Mouse (Mus musculus): Measurements from ENCODE around the gene Akr1d1. TPM values are rescaled to one million over a fixed set of nuclear protein-coding genes. Genes with fewer than 3 reads are reported as not detected.

Akr1d1 gene
- not detected for total RNA-seq (2021)
- long read RNA-seq, experiment 1 = 0 reads
- long read RNA-seq, experiment 2 = 0 reads

DNA sequence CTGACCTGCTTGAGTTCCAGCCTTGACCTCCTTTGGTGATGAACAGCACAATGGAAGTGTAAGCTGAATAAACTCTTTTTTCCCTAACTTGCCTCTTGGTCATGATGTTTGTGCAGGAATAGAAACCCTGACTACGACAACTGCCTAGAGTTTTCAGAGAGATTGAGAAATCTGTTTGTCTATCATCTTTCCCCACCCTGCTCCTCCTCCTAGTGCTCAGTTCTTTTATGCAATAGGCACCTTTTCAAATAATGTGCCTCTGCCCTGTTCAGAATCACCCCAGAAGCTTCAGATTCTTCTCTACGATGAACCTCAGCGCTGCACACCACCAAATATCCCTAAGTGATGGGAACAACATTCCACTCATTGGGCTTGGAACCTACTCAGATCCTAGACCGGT lies at the start of gene Akr1d1:
Gene Akr1d1, plus strand, starts transcription at position 234 of the 400 bp plus-strand sequence.
- no peak for DNase-seq (ENCODE audit: low spot score in 2 of 2)
- Histone ChIP-seq H3K27ac (no peak within 1 kb of the TSS), H3K4me3 (no peak within 1 kb of the TSS)
- TF ChIP-seq CTCF (conservative IDR thresholded peaks at IDR 0.05) = no peak

DNA sequence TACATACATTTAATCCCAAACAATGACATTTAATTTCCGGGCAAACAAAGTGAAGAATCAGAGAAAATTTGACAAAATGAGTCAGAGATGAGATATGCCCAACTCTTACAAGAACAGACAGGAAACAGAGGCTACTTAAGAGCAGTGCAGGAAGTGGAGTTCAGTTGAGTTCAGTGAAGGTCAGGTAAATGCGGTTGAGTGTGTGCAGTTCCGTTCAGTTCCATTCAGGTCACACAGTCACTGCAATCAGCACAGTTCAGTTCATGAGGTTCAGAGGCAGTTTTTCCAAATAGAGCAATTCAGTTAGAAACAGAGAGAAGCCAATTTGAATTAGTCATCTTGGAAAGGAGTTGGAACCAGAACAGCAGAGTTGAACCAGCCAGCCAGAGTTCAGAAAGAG lies 48.8 kb upstream of the Akr1d1 start:
- no peak for DNase-seq (ENCODE audit: low spot score in 2 of 2)
- no peak overlapping the region for H3K4me3 ChIP-seq
- H3K27ac ChIP-seq = no peak overlapping the region
- no peak for TF ChIP-seq CTCF (conservative IDR thresholded peaks at IDR 0.05)

DNA sequence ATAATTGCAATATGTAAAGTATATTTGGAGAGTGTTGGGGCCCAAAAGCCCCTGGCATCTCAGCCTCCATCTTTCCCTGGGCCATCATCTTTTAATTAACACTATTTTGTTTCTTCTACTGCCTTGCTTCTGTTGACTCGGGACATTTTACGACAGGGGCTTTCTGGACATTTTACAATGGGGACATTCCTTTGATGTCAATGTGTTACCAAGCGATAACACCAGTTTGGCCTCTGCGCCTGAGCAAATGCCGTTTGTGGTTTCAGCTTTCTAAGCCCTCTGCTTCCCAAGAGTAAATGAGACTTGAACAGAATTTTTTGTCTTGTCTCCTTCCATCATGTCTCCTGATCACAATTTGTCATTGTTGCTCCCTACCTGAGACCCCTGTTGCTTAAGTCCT lies 46.7 kb upstream of the Akr1d1 start:
- no peak overlapping the region for H3K27ac ChIP-seq
- no peak for DNase-seq (ENCODE audit: low spot score in 2 of 2)
- TF ChIP-seq CTCF (conservative IDR thresholded peaks at IDR 0.05) = no peak
- H3K4me3 ChIP-seq = no peak overlapping the region

DNA sequence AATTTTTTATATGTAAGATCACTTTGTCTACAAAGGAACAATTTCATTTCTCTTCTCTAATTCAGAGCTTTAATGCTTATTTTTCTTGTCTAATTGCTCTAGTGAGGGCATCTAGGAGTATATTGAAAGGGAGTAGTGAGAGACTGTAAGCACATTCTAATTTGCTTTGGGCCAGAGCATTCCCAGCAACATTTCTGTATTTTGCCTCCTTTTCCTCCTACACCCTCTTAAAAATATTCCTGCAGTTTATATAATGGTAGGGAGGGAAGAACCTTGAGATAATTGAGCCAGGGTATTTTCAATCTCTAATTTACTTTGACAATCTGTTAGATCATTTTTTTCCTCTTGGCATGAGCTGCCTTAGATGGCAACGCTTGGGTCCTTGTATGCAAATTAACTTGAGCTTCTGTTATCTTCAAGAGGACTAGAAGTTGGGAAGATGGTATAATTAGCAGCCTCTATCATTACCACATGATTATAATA lies 45.3 kb upstream of the Akr1d1 start:
- Histone ChIP-seq H3K27ac (no peak overlapping the region), H3K4me3 (no peak overlapping the region)
- DNase-seq (ENCODE audit: low spot score in 2 of 2) = no peak
- TF ChIP-seq CTCF (conservative IDR thresholded peaks at IDR 0.05) = no peak

GRCm38 (mm10) chr6:37486502-37486901 lies 43.5 kb upstream of the Akr1d1 start:
- no peak overlapping the region for H3K27ac ChIP-seq
- no peak for TF ChIP-seq CTCF (conservative IDR thresholded peaks at IDR 0.05)
- DNase-seq (ENCODE audit: low spot score in 2 of 2) = no peak
- H3K4me3 ChIP-seq = no peak overlapping the region

- no peak for DNase-seq (ENCODE audit: low spot score in 2 of 2)
- Histone ChIP-seq H3K4me3 (no peak overlapping the region), H3K27ac (no peak overlapping the region)
- TF ChIP-seq CTCF (conservative IDR thresholded peaks at IDR 0.05) = no peak
These were observed 37.7 kb upstream of the Akr1d1 start for GRCm38 (mm10) chr6:37492241-37492640.

DNA sequence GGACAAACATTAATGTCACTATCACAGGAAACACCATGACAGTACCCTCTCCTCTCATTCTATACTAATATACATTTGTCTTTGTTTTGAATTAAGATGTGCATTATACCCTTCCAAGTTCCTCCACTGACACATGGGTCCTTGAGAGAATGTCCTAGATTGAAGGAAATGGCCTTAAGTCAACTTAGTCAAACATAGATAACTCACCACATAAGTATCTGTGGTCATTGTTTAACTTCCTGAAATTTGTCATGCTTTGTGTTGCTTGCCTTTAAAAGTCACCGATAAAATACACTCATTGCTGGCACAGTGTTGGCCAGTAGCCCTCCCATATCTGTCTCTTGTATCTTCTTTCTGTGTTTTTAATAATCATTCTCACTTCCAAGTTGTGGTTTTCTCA lies 35.0 kb upstream of the Akr1d1 start:
- Histone ChIP-seq H3K4me3 (no peak overlapping the region), H3K27ac (no peak overlapping the region)
- DNase-seq (ENCODE audit: low spot score in 2 of 2) = no peak
- no peak for TF ChIP-seq CTCF (conservative IDR thresholded peaks at IDR 0.05)

GRCm38 (mm10) chr6:37496866-37497265 lies 33.1 kb upstream of the Akr1d1 start:
- no peak for DNase-seq (ENCODE audit: low spot score in 2 of 2)
- no peak overlapping the region for H3K27ac ChIP-seq
- peak; percentile 47 for TF ChIP-seq CTCF (conservative IDR thresholded peaks at IDR 0.05)
- H3K4me3 ChIP-seq = no peak overlapping the region

- DNase-seq (ENCODE audit: low spot score in 2 of 2) = no peak
- no peak overlapping the region for H3K27ac ChIP-seq
- no peak for TF ChIP-seq CTCF (conservative IDR thresholded peaks at IDR 0.05)
- no peak overlapping the region for H3K4me3 ChIP-seq
These were observed 24.4 kb upstream of the Akr1d1 start for GRCm38 (mm10) chr6:37505588-37505987.

- no peak for DNase-seq (ENCODE audit: low spot score in 2 of 2)
- TF ChIP-seq CTCF (conservative IDR thresholded peaks at IDR 0.05) = no peak
- H3K4me3 ChIP-seq = no peak overlapping the region
- H3K27ac ChIP-seq = no peak overlapping the region
These were observed 23.0 kb upstream of the Akr1d1 start for GRCm38 (mm10) chr6:37506909-37507515.

DNA sequence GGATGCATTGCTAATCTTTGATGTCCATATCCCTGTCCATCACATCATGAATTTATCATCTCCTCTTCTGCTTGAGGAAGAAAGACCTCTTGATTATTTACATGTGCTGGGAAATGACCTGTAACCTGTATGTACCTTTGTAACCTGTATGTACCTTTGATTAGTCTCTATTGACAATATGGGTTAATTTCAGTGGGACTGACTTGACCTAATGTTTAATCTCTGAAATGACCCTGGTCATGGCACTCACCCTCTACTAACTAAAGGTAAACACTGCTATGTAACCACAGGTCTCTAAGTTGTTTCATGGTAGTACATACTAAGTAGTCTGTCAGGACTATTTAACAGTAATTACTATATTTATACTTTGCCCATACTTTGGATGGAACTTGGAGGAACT lies 19.2 kb upstream of the Akr1d1 start:
- no peak overlapping the region for H3K27ac ChIP-seq
- DNase-seq (ENCODE audit: low spot score in 2 of 2) = no peak
- H3K4me3 ChIP-seq = no peak overlapping the region
- TF ChIP-seq CTCF (conservative IDR thresholded peaks at IDR 0.05) = no peak

DNA sequence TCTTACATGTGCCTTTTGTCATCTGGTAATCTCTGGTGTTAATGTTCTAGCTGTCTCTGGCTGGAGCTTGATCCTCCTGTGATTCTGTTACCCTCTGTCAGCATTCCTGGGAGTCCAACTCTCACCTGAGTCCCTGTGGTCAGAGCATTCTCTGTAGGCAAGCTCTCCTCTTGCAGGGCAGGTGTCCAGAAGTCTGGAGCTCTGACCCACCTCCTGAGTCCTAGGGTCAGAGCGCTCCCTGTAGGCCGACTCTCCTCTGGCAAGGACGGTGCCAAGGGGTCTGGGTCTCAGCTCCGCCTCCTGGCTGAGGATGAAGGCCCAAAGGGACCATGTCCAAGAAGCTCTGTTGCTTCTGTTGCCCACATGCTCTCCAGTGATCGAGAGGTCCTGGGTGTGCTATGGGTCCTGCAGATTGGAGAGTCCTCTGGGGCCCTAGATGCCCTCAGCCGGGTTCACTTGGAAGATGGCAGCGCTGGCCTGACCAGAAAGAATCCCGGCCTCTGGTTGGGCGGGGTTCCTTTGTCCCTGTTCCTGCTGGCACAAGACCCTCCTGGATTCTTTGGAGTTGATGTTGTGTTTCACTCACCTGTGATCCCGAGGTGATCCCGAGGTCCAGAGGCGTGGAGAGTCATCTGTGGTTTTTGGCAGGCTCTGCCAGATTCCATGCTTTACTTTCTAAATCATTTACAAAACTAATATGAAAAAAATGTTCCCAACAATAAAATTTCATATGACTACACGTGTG lies 9.2 kb upstream of the Akr1d1 start:
- DNase-seq (ENCODE audit: low spot score in 2 of 2) = no peak
- Histone ChIP-seq H3K27ac (no peak overlapping the region), H3K4me3 (no peak overlapping the region)
- no peak for TF ChIP-seq CTCF (conservative IDR thresholded peaks at IDR 0.05)

DNA sequence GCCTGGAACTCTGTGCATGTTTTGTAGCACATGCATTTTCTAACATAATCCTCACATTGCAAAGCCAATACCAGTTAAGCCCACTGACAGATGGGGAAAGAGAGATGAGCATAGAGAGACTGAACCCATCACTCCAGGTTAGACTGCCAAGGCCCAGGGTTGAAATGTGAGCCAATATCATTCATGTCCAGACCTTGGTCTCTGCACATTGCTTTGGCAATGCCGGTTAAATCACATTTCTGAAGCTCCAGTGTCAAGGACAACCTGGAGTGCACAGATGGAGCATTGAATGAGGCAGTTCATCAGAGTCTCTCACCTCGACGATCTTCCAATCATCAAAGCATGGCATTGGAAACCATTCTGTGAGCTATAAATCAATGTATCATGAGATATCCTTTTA lies 2.1 kb downstream of the Akr1d1 start:
- Histone ChIP-seq H3K27ac (no peak overlapping the region), H3K4me3 (no peak overlapping the region)
- no peak for DNase-seq (ENCODE audit: low spot score in 2 of 2)
- TF ChIP-seq CTCF (conservative IDR thresholded peaks at IDR 0.05) = no peak

DNA sequence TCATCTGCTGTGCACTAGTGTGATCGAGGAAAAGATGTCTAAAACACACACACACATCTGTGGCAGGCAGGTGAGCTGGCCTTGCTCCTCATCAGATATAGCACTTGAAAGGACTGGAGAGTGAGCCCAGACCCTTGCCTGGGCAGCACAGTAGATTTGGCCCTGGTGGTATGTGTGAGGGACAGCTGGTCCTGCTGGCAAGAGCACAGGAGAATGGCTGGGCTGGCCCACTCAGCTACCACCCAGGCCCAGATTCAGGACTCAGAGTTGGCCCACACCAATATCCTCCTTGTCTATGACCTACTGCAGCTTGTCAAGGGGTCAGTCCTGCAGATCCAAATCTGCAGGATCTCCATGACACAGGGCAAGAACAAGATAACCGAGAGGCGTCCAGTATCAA lies 6.9 kb downstream of the Akr1d1 start:
- Histone ChIP-seq H3K27ac (no peak overlapping the region), H3K4me3 (no peak overlapping the region)
- no peak for DNase-seq (ENCODE audit: low spot score in 2 of 2)
- TF ChIP-seq CTCF (conservative IDR thresholded peaks at IDR 0.05) = no peak
